Mouse (Mus musculus) hindbrain, embryonic 16.5 days (tissue): ENCODE results near the gene Wdr70. TPM values are rescaled to one million over a fixed set of nuclear protein-coding genes. Genes with fewer than 3 reads are reported as not detected.

Experiments used
- ATAC-seq: fragments of 200-750 bp; cut with Nextera tagmentation; 2 replicates; pipeline ENCODE4 v1.8.0; 2017; ENCODE audit warnings: moderate TSS enrichment, moderate library complexity
- H3K27ac ChIP-seq: fragments of 300-500 bp; sonication (generic); 2 replicates; pipeline ENCODE4 v1.5.1; 2014; ENCODE audit warnings: low read depth, mild to moderate bottlenecking, control low read depth, low read length, moderate library complexity
- H3K27me3 ChIP-seq: fragments of 300-500 bp; sonication (generic); replicated peaks from 2 replicates; pipeline ENCODE4 v1.6.1; 2014; ENCODE audit warnings: low read length; ENCODE audit not compliant: control insufficient read depth, insufficient read depth
- H3K36me3 ChIP-seq: fragments of 300-500 bp; sonication (generic); 2 replicates; pipeline ENCODE4 v1.6.1; 2014; ENCODE audit warnings: mild to moderate bottlenecking, low read length, moderate library complexity, mixed read lengths; ENCODE audit not compliant: control insufficient read depth, insufficient read depth
- H3K4me1 ChIP-seq: fragments of 300-500 bp; sonication (generic); 2 replicates; pipeline ENCODE4 v1.6.1; 2014; ENCODE audit warnings: low read depth, low read length; ENCODE audit not compliant: control insufficient read depth, insufficient read depth
- H3K4me2 ChIP-seq: fragments of 300-500 bp; sonication (generic); 2 replicates; pipeline ENCODE4 v1.6.1; 2014; ENCODE audit warnings: mild to moderate bottlenecking, low read length, control low read depth, moderate library complexity
- H3K4me3 ChIP-seq: fragments of 300-500 bp; sonication (generic); 2 replicates; pipeline ENCODE4 v1.5.1; 2014; ENCODE audit warnings: mild to moderate bottlenecking, low read length, control low read depth, moderate library complexity
- H3K9ac ChIP-seq: fragments of 300-500 bp; sonication (generic); 2 replicates; pipeline ENCODE4 v1.6.1; 2014; ENCODE audit warnings: low read depth, mild to moderate bottlenecking, control low read depth, low read length, moderate library complexity
- H3K9me3 ChIP-seq: fragments of 300-500 bp; sonication (generic); 2 replicates; pipeline ENCODE4 v1.6.1; 2014; ENCODE audit warnings: mild to moderate bottlenecking, low read length, moderate library complexity; ENCODE audit not compliant: control insufficient read depth
- WGBS: fragments of 180-500 bp; shearing (Covaris S2); extraction: QIAGEN DNeasy Blood & Tissue Kit; methylation state at CpG from one replicate; pipeline ENCODE4 v1.1.7; 2014; 5-methylcytosine and 5-hydroxymethylcytosine counted together
- polyA plus RNA-seq: library from polyadenylated mRNA; unstranded; fragments of >200 nt; fragmentation: Nextera tagmentation; extraction: Ambion mirVana; gene quantifications from 2 replicates; pipeline ENCODE4 v1.2.1, GENCODE M21; 2015

Wdr70 gene
- polyA plus RNA-seq, 1 experiment from 2014 or later, result 71.3 TPM

DNA sequence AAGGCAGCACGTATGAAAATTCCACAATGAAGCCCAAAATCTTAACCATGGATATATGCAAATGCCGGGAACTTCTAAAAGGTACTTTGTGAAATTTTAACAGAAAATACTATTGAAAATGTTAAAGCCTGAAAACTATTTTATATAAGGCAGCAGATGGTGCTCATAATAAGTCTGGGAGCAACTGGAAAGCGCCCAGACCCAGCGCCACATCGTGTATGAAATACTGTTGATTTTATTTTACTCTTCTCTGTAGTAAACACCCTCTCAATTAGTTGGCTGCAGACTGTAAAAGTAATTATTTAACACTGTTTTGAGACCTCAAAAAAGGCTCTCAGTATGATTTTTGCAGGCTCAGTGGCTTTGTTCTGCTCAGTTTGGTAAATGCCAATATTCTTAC is 126.5 kb downstream of the Wdr70 start:
- WGBS, result 89% methylated on average over 5 of the region's 5 CpGs
- no peak overlapping the region for H3K4me3 ChIP-seq
- H3K36me3 ChIP-seq, result peaks cover 3% of the 10 kb centered on the region
- no peaks in the 10 kb centered on the region for H3K4me1 ChIP-seq
- no peak overlapping the region for H3K9ac ChIP-seq
- H3K9me3 ChIP-seq, result no peaks in the 10 kb centered on the region
- H3K27ac ChIP-seq, result no peak overlapping the region
- no peaks in the 10 kb centered on the region for H3K27me3 ChIP-seq
- no peak for ATAC-seq
- H3K4me2 ChIP-seq, result no peak overlapping the region

DNA sequence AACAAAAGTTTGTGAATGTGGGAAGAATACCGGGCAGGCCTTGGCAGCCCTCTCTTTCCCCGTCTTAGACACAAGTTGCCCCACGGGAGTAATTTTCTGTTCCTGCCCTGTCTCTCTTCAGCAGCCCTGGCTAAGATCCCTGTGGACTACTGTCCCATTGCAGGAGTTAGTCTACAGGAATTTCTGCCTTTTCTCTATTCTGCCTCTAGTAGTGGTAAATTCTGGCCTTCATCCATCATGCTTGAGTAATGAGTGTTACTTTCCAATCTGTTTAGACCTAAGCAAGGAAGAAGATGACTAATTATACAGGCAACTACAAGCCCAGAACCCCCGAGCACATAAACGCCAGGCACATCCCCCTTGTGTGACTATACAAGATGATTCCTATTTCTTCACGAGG is 136.2 kb downstream of the Wdr70 start:
- no peak overlapping the region for H3K4me2 ChIP-seq
- H3K4me1 ChIP-seq, result no peaks in the 10 kb centered on the region
- H3K9me3 ChIP-seq, result no peaks in the 10 kb centered on the region
- no peak overlapping the region for H3K9ac ChIP-seq
- H3K36me3 ChIP-seq, result no peaks in the 10 kb centered on the region
- H3K27me3 ChIP-seq, result no peaks in the 10 kb centered on the region
- ATAC-seq, result no peak
- 91% methylated on average over 6 of the region's 6 CpGs for WGBS
- no peak overlapping the region for H3K4me3 ChIP-seq
- H3K27ac ChIP-seq, result no peak overlapping the region

DNA sequence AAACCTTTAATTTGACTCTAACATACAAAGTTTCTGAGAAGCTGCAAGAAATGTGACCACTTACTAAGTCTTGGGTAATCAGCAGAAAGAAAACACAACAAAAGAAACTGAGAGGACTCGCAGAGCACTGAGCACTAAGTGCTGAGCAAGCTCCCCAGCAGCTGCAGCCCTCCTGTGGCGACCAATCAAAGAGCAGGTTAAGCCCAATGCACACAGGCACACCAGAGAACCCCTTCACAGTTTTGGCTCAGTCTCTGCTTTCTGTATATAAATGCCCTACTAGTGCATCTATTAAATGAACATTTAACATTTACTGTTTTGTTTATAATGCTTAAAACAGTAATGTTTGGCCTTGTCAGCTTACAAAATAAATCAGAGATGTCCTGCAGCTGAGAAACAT is 137.5 kb downstream of the Wdr70 start:
- Histone ChIP-seq H3K4me2 (no peak overlapping the region), H3K27me3 (no peaks in the 10 kb centered on the region), H3K4me1 (no peaks in the 10 kb centered on the region), H3K27ac (no peak overlapping the region), H3K9me3 (no peaks in the 10 kb centered on the region), H3K9ac (no peak overlapping the region), H3K36me3 (no peaks in the 10 kb centered on the region), H3K4me3 (no peak overlapping the region)
- 26% methylated on average over 2 of the region's 2 CpGs for WGBS
- no peak for ATAC-seq

DNA sequence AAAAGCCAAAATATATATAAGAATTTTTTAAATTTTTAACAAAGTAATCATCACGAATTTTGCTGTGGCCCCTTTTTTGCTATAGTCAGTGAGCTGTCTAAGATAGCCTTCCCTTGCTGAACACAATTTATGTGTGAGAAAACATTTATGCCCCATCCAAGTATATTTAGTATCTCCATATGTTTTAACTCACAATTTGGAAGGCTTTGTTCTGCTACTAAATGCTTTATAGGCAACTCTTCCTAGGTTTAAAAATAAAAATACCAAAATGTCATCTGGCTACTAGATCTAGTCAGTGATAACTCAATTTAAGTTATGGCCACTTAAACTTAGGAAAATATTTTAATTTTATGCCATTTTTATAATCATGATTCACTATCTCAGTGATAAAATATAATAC is 142.1 kb downstream of the Wdr70 start:
- H3K4me2 ChIP-seq, result no peak overlapping the region
- no peak for ATAC-seq
- H3K4me3 ChIP-seq, result no peak overlapping the region
- no peaks in the 10 kb centered on the region for H3K4me1 ChIP-seq
- H3K36me3 ChIP-seq, result no peaks in the 10 kb centered on the region
- H3K9ac ChIP-seq, result no peak overlapping the region
- H3K27me3 ChIP-seq, result no peaks in the 10 kb centered on the region
- no peak overlapping the region for H3K27ac ChIP-seq
- H3K9me3 ChIP-seq, result no peaks in the 10 kb centered on the region
- 86% methylated on average over 1 of the region's 1 CpGs for WGBS

GRCm38 (mm10) chr15:7950561-7950960 is 148.4 kb downstream of the Wdr70 start:
- Histone ChIP-seq H3K4me2 (no peak overlapping the region), H3K27me3 (no peaks in the 10 kb centered on the region), H3K4me3 (no peak overlapping the region), H3K27ac (no peak overlapping the region), H3K4me1 (no peaks in the 10 kb centered on the region), H3K9ac (no peak overlapping the region), H3K36me3 (no peaks in the 10 kb centered on the region), H3K9me3 (no peaks in the 10 kb centered on the region)
- no peak for ATAC-seq
- WGBS, result 97% methylated on average over 7 of the region's 7 CpGs

GRCm38 (mm10) chr15:7941690-7942089 is 157.3 kb downstream of the Wdr70 start:
- H3K27ac ChIP-seq, result no peak overlapping the region
- no peak overlapping the region for H3K4me2 ChIP-seq
- no peak overlapping the region for H3K9ac ChIP-seq
- no peaks in the 10 kb centered on the region for H3K4me1 ChIP-seq
- no peak for ATAC-seq
- no peak overlapping the region for H3K4me3 ChIP-seq
- no peaks in the 10 kb centered on the region for H3K27me3 ChIP-seq
- H3K9me3 ChIP-seq, result no peaks in the 10 kb centered on the region
- 71% methylated on average over 3 of the region's 3 CpGs for WGBS
- H3K36me3 ChIP-seq, result no peaks in the 10 kb centered on the region

GRCm38 (mm10) chr15:7935571-7936165 is 163.3 kb downstream of the Wdr70 start:
- Histone ChIP-seq H3K9ac (no peak overlapping the region), H3K4me1 (no peaks in the 10 kb centered on the region), H3K27me3 (no peaks in the 10 kb centered on the region), H3K9me3 (no peaks in the 10 kb centered on the region), H3K4me3 (no peak overlapping the region), H3K36me3 (no peaks in the 10 kb centered on the region), H3K4me2 (no peak overlapping the region), H3K27ac (no peak overlapping the region)
- ATAC-seq, result peak; percentile 37; the same call in 1 of the 2 replicates
- 81% methylated on average over 7 of the region's 7 CpGs for WGBS

DNA sequence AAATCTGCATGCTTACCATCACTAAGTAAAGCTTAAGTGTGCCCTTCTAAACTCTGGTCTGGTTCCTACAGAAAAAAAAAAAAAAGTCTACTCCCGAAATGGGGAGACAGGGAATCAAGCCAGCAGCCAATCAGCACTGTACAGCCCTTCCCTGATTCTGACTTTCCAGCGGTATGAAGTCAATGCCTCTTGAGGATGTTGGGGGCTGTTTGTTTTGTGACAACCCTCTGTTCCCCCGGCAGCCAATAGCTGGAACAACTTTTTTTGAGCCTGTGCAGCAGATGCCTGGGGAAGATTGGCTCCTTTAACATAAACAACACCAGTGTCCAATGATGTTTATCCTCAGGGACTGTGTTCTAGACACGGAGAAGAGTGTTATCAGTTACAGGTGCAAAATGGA is 164.4 kb downstream of the Wdr70 start:
- Histone ChIP-seq H3K4me2 (0 out of 2 replicates have a peak overlapping the region, but pooled peaks have one; percentile 21), H3K9me3 (no peaks in the 10 kb centered on the region), H3K27me3 (no peaks in the 10 kb centered on the region), H3K4me3 (no peak overlapping the region), H3K36me3 (no peaks in the 10 kb centered on the region), H3K4me1 (no peaks in the 10 kb centered on the region), H3K27ac (no peak overlapping the region), H3K9ac (no peak overlapping the region)
- WGBS, result 56% methylated on average over 4 of the region's 4 CpGs
- peak; percentile 45; the same call in 1 of the 2 replicates for ATAC-seq

- ATAC-seq, result peak; percentile 37; the same call in 1 of the 2 replicates
- WGBS, result 67% methylated on average over 16 of the region's 16 CpGs
- no peak overlapping the region for H3K4me3 ChIP-seq
- no peak overlapping the region for H3K27ac ChIP-seq
- peak overlapping the region; percentile 21; the same call in 1 of the 2 replicates for H3K4me2 ChIP-seq
- H3K9ac ChIP-seq, result no peak overlapping the region
- no peaks in the 10 kb centered on the region for H3K36me3 ChIP-seq
- H3K4me1 ChIP-seq, result no peaks in the 10 kb centered on the region
- H3K27me3 ChIP-seq, result no peaks in the 10 kb centered on the region
- H3K9me3 ChIP-seq, result no peaks in the 10 kb centered on the region
Measured at GRCm38 (mm10) chr15:7934105-7934504, 164.9 kb downstream of the Wdr70 start.

GRCm38 (mm10) chr15:7931605-7932008 is 167.4 kb downstream of the Wdr70 start:
- Histone ChIP-seq H3K36me3 (no peaks in the 10 kb centered on the region), H3K4me3 (no peak overlapping the region), H3K9ac (no peak overlapping the region), H3K4me2 (no peak overlapping the region), H3K4me1 (no peaks in the 10 kb centered on the region), H3K27ac (no peak overlapping the region), H3K27me3 (no peaks in the 10 kb centered on the region), H3K9me3 (no peaks in the 10 kb centered on the region)
- no peak for ATAC-seq
- 72% methylated on average over 8 of the region's 8 CpGs for WGBS
